Mouse (Mus musculus): ENCODE data around the gene Tfcp2. TPM values are rescaled to one million over a fixed set of nuclear protein-coding genes. Genes with fewer than 3 reads are reported as not detected.
"Not testable (repeated sequence)": the region's sequence is repeated elsewhere in the genome, so short reads cannot be mapped to it uniquely, and the experiment has no call there.

Tfcp2 gene
- polyA plus RNA-seq, 1 experiment from 2014 or later = 13.5 TPM

GRCm38 (mm10) chr15:100541001-100541400, 10.8 kb downstream of the Tfcp2 start:
- H3K4me3 ChIP-seq (ENCODE audit: low read length); H3K27me3 ChIP-seq (replicated peaks; ENCODE audit: control insufficient read depth, insufficient read depth, low read length); H3K9ac ChIP-seq (ENCODE audit: low read depth, low read length); H3K4me2 ChIP-seq (ENCODE audit: low read depth, low read length); H3K27ac ChIP-seq (ENCODE audit: low read length); H3K4me1 ChIP-seq (ENCODE audit: control insufficient read depth, insufficient read depth, low read length); H3K36me3 ChIP-seq (ENCODE audit: control insufficient read depth, insufficient read depth, low read length); H3K9me3 ChIP-seq (ENCODE audit: control insufficient read depth, low read length); ATAC-seq: not testable (repeated sequence)
- WGBS = 71% methylated on average over 1 of the region's 1 CpGs

DNA sequence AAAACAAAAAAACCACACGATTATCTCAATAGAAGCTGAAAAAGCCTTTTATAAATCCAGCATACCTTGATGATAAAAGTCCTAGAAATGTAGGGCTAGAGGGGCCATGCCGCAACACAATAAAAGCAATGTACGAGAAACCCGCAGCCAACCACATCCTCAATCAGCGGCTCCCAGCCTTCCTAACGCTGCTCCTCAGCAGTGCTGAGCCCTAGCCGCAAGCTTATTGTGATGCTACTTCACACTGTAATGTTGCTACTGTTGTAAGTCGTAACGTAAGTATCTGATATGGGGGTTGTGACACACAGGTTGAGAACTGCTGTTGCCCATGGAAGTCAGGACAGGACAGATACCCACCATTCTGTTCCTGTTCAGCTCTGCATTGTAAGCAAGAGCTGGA, 12.4 kb downstream of the Tfcp2 start:
- no peak overlapping the region for H3K9ac ChIP-seq (ENCODE audit: low read depth, low read length)
- no peaks in the 10 kb centered on the region for H3K36me3 ChIP-seq (ENCODE audit: control insufficient read depth, insufficient read depth, low read length)
- 93% methylated on average over 9 of the region's 9 CpGs for WGBS
- H3K4me3 ChIP-seq (ENCODE audit: low read length) = no peak overlapping the region
- no peak overlapping the region for H3K27ac ChIP-seq (ENCODE audit: low read length)
- H3K27me3 ChIP-seq (replicated peaks; ENCODE audit: control insufficient read depth, insufficient read depth, low read length) = no peaks in the 10 kb centered on the region
- H3K4me1 ChIP-seq (ENCODE audit: control insufficient read depth, insufficient read depth, low read length) = no peaks in the 10 kb centered on the region
- no peaks in the 10 kb centered on the region for H3K9me3 ChIP-seq (ENCODE audit: control insufficient read depth, low read length)
- ATAC-seq = no peak
- no peak overlapping the region for H3K4me2 ChIP-seq (ENCODE audit: low read depth, low read length)

DNA sequence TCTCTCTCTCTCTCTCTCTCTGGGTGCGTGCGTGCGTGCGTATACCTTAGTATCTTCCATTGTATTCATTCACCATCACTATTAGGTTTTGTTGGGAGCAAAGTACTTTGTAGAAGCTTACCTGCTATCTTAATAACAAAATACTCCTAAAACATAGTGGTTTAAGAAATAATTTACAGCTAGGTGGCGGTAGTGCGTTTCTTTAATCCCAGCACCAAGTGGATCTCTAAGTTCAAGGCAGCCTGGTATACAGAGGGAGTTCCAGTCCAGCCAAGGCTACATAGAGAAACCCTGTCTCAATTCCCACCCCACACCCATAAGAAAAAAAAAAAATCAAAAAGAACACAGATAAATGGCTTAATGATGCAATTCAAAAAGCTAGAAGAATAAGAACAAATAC, 13.9 kb downstream of the Tfcp2 start:
- Histone ChIP-seq H3K4me3 (ENCODE audit: low read length) (no peak overlapping the region), H3K36me3 (ENCODE audit: control insufficient read depth, insufficient read depth, low read length) (no peaks in the 10 kb centered on the region), H3K4me1 (ENCODE audit: control insufficient read depth, insufficient read depth, low read length) (no peaks in the 10 kb centered on the region), H3K9me3 (ENCODE audit: control insufficient read depth, low read length) (no peaks in the 10 kb centered on the region), H3K9ac (ENCODE audit: low read depth, low read length) (no peak overlapping the region), H3K27ac (ENCODE audit: low read length) (no peak overlapping the region), H3K27me3 (replicated peaks; ENCODE audit: control insufficient read depth, insufficient read depth, low read length) (no peaks in the 10 kb centered on the region), H3K4me2 (ENCODE audit: low read depth, low read length) (no peak overlapping the region)
- WGBS = 85% methylated on average over 6 of the region's 6 CpGs
- ATAC-seq = no peak

DNA sequence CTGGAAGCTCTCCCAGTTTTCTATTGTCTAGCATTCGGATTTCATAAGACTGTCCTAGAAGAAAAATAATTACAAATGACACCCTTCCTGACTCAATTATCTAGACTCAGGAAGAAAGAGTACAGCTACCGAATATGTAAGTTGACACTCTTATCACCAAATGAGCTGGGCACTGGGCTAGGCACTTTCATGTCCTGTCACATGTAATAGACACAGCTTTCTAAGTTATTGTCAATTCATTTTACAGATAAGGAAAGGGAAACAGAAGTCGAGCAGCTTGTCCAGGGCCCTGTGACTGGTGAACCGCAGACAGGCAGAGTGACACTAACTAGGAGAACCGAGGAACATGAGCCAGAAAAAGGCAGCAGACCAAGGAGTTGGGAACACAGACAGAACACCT, 23.9 kb downstream of the Tfcp2 start:
- Histone ChIP-seq H3K27ac (ENCODE audit: low read length) (no peak overlapping the region), H3K4me3 (ENCODE audit: low read length) (no peak overlapping the region), H3K9ac (ENCODE audit: low read depth, low read length) (no peak overlapping the region), H3K4me1 (ENCODE audit: control insufficient read depth, insufficient read depth, low read length) (no peaks in the 10 kb centered on the region), H3K27me3 (replicated peaks; ENCODE audit: control insufficient read depth, insufficient read depth, low read length) (no peaks in the 10 kb centered on the region), H3K9me3 (ENCODE audit: control insufficient read depth, low read length) (no peaks in the 10 kb centered on the region), H3K4me2 (ENCODE audit: low read depth, low read length) (no peak overlapping the region), H3K36me3 (ENCODE audit: control insufficient read depth, insufficient read depth, low read length) (no peaks in the 10 kb centered on the region)
- no peak for ATAC-seq
- 79% methylated on average over 5 of the region's 5 CpGs for WGBS

DNA sequence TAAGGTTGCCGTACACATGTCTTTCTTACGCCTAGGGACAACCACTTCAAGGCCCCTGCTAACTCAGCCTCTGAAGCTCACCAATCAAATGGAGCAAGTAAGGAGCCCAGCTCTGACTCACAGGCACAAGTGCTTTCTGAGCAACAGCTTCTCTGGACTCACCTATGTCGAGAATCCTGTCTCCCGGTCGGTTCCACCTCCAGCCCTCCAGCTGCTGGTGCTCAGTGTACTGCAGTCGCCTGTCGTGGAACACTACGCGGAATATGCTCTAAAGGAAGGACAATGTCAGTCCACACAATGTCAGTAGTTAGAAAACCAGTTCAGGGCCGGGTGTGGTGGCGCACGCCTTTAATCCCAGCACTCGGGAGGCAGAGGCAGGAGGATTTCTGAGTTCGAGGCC, 26.4 kb downstream of the Tfcp2 start:
- no peak overlapping the region for H3K27ac ChIP-seq (ENCODE audit: low read length)
- no peak overlapping the region for H3K9ac ChIP-seq (ENCODE audit: low read depth, low read length)
- 96% methylated on average over 14 of the region's 14 CpGs for WGBS
- no peaks in the 10 kb centered on the region for H3K9me3 ChIP-seq (ENCODE audit: control insufficient read depth, low read length)
- no peaks in the 10 kb centered on the region for H3K36me3 ChIP-seq (ENCODE audit: control insufficient read depth, insufficient read depth, low read length)
- no peak overlapping the region for H3K4me2 ChIP-seq (ENCODE audit: low read depth, low read length)
- no peak for ATAC-seq
- no peaks in the 10 kb centered on the region for H3K27me3 ChIP-seq (replicated peaks; ENCODE audit: control insufficient read depth, insufficient read depth, low read length)
- no peaks in the 10 kb centered on the region for H3K4me1 ChIP-seq (ENCODE audit: control insufficient read depth, insufficient read depth, low read length)
- no peak overlapping the region for H3K4me3 ChIP-seq (ENCODE audit: low read length)

- no peaks in the 10 kb centered on the region for H3K9me3 ChIP-seq (ENCODE audit: control insufficient read depth, low read length)
- 91% methylated on average over 14 of the region's 14 CpGs for WGBS
- H3K27ac ChIP-seq (ENCODE audit: low read length) = no peak overlapping the region
- H3K9ac ChIP-seq (ENCODE audit: low read depth, low read length) = no peak overlapping the region
- no peaks in the 10 kb centered on the region for H3K4me1 ChIP-seq (ENCODE audit: control insufficient read depth, insufficient read depth, low read length)
- no peak overlapping the region for H3K4me3 ChIP-seq (ENCODE audit: low read length)
- no peaks in the 10 kb centered on the region for H3K27me3 ChIP-seq (replicated peaks; ENCODE audit: control insufficient read depth, insufficient read depth, low read length)
- ATAC-seq = no peak
- peaks cover 7% of the 10 kb centered on the region; the same call in 1 of the 2 replicates for H3K36me3 ChIP-seq (ENCODE audit: control insufficient read depth, insufficient read depth, low read length)
- no peak overlapping the region for H3K4me2 ChIP-seq (ENCODE audit: low read depth, low read length)
These were observed 31.5 kb downstream of the Tfcp2 start for GRCm38 (mm10) chr15:100520306-100520705.

- Histone ChIP-seq H3K9me3 (ENCODE audit: control insufficient read depth, low read length) (no peaks in the 10 kb centered on the region), H3K4me2 (ENCODE audit: low read depth, low read length) (no peak overlapping the region), H3K27ac (ENCODE audit: low read length) (no peak overlapping the region), H3K27me3 (replicated peaks; ENCODE audit: control insufficient read depth, insufficient read depth, low read length) (no peaks in the 10 kb centered on the region), H3K4me3 (ENCODE audit: low read length) (no peak overlapping the region), H3K36me3 (ENCODE audit: control insufficient read depth, insufficient read depth, low read length) (peaks cover 11% of the 10 kb centered on the region; the same call in 1 of the 2 replicates), H3K9ac (ENCODE audit: low read depth, low read length) (no peak overlapping the region), H3K4me1 (ENCODE audit: control insufficient read depth, insufficient read depth, low read length) (no peaks in the 10 kb centered on the region)
- ATAC-seq = no peak
- 82% methylated on average over 2 of the region's 2 CpGs for WGBS
These were observed 36.7 kb downstream of the Tfcp2 start for GRCm38 (mm10) chr15:100515121-100515520.

DNA sequence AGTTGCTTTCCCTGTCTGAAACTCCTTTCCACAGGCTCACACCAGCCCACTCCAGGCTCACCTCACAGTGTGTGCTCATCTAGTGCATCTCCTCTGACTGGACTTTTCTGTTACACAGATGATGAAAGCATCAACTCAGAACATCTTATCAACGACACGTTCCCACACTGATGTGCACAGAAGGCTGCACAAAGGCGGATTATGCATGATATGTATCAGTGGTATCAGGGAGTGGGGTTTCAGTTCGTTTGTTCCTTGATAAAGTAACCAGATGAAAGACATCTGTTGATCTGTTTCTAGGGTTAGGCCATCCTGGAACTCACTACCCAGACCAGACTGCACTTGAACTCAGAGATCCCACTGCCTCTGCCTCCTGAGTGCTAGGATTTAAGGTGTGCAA, 38.4 kb downstream of the Tfcp2 start:
- no peaks in the 10 kb centered on the region for H3K27me3 ChIP-seq (replicated peaks; ENCODE audit: control insufficient read depth, insufficient read depth, low read length)
- WGBS = 81% methylated on average over 4 of the region's 4 CpGs
- no peak overlapping the region for H3K4me2 ChIP-seq (ENCODE audit: low read depth, low read length)
- H3K4me1 ChIP-seq (ENCODE audit: control insufficient read depth, insufficient read depth, low read length) = no peaks in the 10 kb centered on the region
- no peak overlapping the region for H3K9ac ChIP-seq (ENCODE audit: low read depth, low read length)
- no peak overlapping the region for H3K27ac ChIP-seq (ENCODE audit: low read length)
- H3K36me3 ChIP-seq (ENCODE audit: control insufficient read depth, insufficient read depth, low read length) = peaks cover 13% of the 10 kb centered on the region
- ATAC-seq = no peak
- no peaks in the 10 kb centered on the region for H3K9me3 ChIP-seq (ENCODE audit: control insufficient read depth, low read length)
- H3K4me3 ChIP-seq (ENCODE audit: low read length) = no peak overlapping the region

GRCm38 (mm10) chr15:100510072-100510471, 41.7 kb downstream of the Tfcp2 start:
- H3K27ac ChIP-seq (ENCODE audit: low read length) = no peak overlapping the region
- WGBS = 90% methylated on average over 11 of the region's 11 CpGs
- H3K4me1 ChIP-seq (ENCODE audit: control insufficient read depth, insufficient read depth, low read length) = no peaks in the 10 kb centered on the region
- no peaks in the 10 kb centered on the region for H3K27me3 ChIP-seq (replicated peaks; ENCODE audit: control insufficient read depth, insufficient read depth, low read length)
- no peak overlapping the region for H3K4me3 ChIP-seq (ENCODE audit: low read length)
- no peak overlapping the region for H3K9ac ChIP-seq (ENCODE audit: low read depth, low read length)
- peaks cover 11% of the 10 kb centered on the region for H3K36me3 ChIP-seq (ENCODE audit: control insufficient read depth, insufficient read depth, low read length)
- H3K4me2 ChIP-seq (ENCODE audit: low read depth, low read length) = no peak overlapping the region
- no peaks in the 10 kb centered on the region for H3K9me3 ChIP-seq (ENCODE audit: control insufficient read depth, low read length)
- ATAC-seq = no peak

DNA sequence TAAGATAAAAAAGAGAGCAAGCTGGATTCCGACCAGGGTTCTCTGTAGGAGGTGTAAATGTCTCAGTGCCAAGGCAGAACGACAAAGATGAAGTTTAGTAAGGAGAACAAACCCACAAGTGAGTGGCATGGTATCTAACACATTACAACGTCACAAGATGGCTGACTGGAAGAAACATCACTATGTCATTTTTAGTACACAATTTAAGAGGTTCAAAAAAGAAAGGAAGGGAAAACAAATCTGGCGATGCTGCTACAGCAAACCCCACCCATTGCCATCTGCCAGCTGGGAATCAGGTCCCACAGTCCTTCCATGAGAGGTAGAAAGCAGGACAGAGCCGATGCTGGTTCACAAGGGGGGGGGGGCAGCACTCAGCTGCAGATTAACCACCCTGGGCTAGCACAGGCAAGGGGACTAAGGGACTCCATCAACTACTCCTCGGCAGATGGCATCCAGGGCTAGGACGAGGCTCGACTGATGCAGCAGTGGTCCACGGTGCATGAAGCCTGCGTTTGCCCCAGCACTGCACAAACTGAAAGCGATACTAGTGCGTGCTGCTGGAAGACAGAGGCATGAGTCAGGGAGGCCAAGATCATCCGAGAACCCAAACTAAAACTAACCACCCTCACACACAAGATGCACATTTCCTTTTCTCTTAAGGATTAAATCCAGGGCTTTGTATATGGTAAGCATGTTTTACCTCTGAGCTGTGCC, 43.2 kb downstream of the Tfcp2 start:
- Histone ChIP-seq H3K9me3 (ENCODE audit: control insufficient read depth, low read length) (no peaks in the 10 kb centered on the region), H3K27me3 (replicated peaks; ENCODE audit: control insufficient read depth, insufficient read depth, low read length) (no peaks in the 10 kb centered on the region), H3K9ac (ENCODE audit: low read depth, low read length) (no peak overlapping the region), H3K27ac (ENCODE audit: low read length) (no peak overlapping the region), H3K4me1 (ENCODE audit: control insufficient read depth, insufficient read depth, low read length) (no peaks in the 10 kb centered on the region), H3K4me2 (ENCODE audit: low read depth, low read length) (no peak overlapping the region), H3K4me3 (ENCODE audit: low read length) (no peak overlapping the region), H3K36me3 (ENCODE audit: control insufficient read depth, insufficient read depth, low read length) (peaks cover 12% of the 10 kb centered on the region)
- no peak for ATAC-seq
- 90% methylated on average over 13 of the region's 13 CpGs for WGBS

All from intestine, embryonic 16.5 days (tissue).